ENCODE assay signal across 27 mouse cellular contexts in the genomic region with DNA sequence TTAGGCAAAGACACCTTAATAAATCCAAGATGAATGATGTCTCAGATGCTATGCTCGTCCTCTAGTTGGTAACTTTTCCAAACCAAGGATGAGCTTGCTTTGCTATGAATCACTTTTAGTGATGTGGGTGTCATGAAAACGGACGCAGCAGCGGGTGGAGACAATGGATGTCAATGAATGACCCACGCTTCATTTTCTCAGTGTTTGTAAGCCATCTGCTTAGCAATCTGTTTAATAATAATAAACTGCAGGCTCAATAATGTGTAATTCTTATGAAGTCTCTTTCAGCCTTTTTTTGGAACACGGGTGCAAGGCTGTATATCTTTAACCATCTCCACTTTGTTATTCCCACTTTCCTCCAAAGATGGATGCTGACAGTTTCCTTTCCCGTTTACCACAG.
A peak's percentile ranks its signal among the peaks of the same experiment; 100 is the strongest.
DNase-seq lines count a peak whose midpoint lies in the region; ATAC-seq and TF ChIP-seq lines count a peak whose summit lies in the region.
"Had no signal": no experiment of that assay in that cellular context is flagged by ENCODE, and none has a peak within 500 bp of the region (broad histone marks: within the 10 kb centered on the region; RNA-seq: fewer than 3 reads in every experiment).

No protein-coding gene starts in this region.

- no peak for TF ChIP-seq CTCF in hindbrain, postnatal 0 days (IDR thresholded peaks at IDR 0.05; ENCODE audit: low read depth)

- no peak for DNase-seq in forebrain, embryonic 14.5 days (ENCODE audit: low spot score)
- peak; percentile 4 for DNase-seq in hindbrain, embryonic 11.5 days (ENCODE audit: low spot score)
- DNase-seq in hindbrain, postnatal 0 days (ENCODE audit: low spot score): no peak
- no peak for DNase-seq in cerebellum, adult 11 months
- DNase-seq: adrenal gland, postnatal 14 days; cerebellum, adult 2 months; cerebellum, postnatal 14 days; gastrocnemius, adult 2 months; gastrocnemius, postnatal 36 days; heart, adult 2 months; kidney, adult 11 months; kidney, postnatal 14 days; lung, embryonic 14.5 days; lung, postnatal 14 days; retina, postnatal 1 day; thymus, adult 2 months; thymus, postnatal 36 days had no signal

- no peaks in the 10 kb centered on the region for H3K36me3 ChIP-seq in forebrain, embryonic 16.5 days (ENCODE audit: control insufficient read depth, insufficient read depth)
- no peaks in the 10 kb centered on the region for H3K36me3 ChIP-seq in forebrain, embryonic 14.5 days (ENCODE audit: control insufficient read depth, insufficient read depth, low read length)
- no peaks in the 10 kb centered on the region for H3K36me3 ChIP-seq in hindbrain, embryonic 11.5 days (ENCODE audit: control insufficient read depth, insufficient read depth, low read length)
- no peaks in the 10 kb centered on the region for H3K36me3 ChIP-seq in hindbrain, postnatal 0 days (ENCODE audit: insufficient read depth, low read length)
- no peaks in the 10 kb centered on the region for H3K36me3 ChIP-seq in neural tube, embryonic 12.5 days
- no peaks in the 10 kb centered on the region for H3K36me3 ChIP-seq in neural tube, embryonic 15.5 days
- H3K36me3 ChIP-seq: heart, embryonic 12.5 days; limb, embryonic 12.5 days; liver, embryonic 15.5 days; midbrain, embryonic 15.5 days had no signal

- no peak overlapping the region for H3K4me2 ChIP-seq in forebrain, embryonic 16.5 days (ENCODE audit: low read length)
- H3K4me2 ChIP-seq in forebrain, embryonic 14.5 days (ENCODE audit: low read length): no peak overlapping the region
- no peak overlapping the region for H3K4me2 ChIP-seq in hindbrain, embryonic 11.5 days (replicated peaks; ENCODE audit: low read depth, low read length)
- H3K4me2 ChIP-seq in hindbrain, postnatal 0 days (ENCODE audit: low read depth, low read length): no peak overlapping the region
- no peak overlapping the region for H3K4me2 ChIP-seq in neural tube, embryonic 12.5 days (replicated peaks)
- H3K4me2 ChIP-seq in neural tube, embryonic 15.5 days: no peak overlapping the region
- H3K4me2 ChIP-seq: heart, embryonic 12.5 days; limb, embryonic 12.5 days; liver, embryonic 15.5 days; lung, embryonic 14.5 days; midbrain, embryonic 15.5 days had no signal

- no peak overlapping the region for H3K9ac ChIP-seq in forebrain, embryonic 16.5 days (replicated peaks; ENCODE audit: low read depth, low read length)
- H3K9ac ChIP-seq in forebrain, embryonic 14.5 days (ENCODE audit: low read length): no peak overlapping the region
- no peak overlapping the region for H3K9ac ChIP-seq in hindbrain, embryonic 11.5 days (ENCODE audit: low read depth, low read length)
- H3K9ac ChIP-seq in hindbrain, postnatal 0 days (replicated peaks; ENCODE audit: low read length): no peak overlapping the region
- H3K9ac ChIP-seq in neural tube, embryonic 12.5 days: no peak overlapping the region
- no peak overlapping the region for H3K9ac ChIP-seq in neural tube, embryonic 15.5 days (replicated peaks)
- H3K9ac ChIP-seq: heart, embryonic 12.5 days; limb, embryonic 12.5 days; liver, embryonic 15.5 days; lung, embryonic 14.5 days; midbrain, embryonic 15.5 days had no signal

- 0 out of 2 replicates have a peak, but pooled peaks cover 2% of the 10 kb centered on the region for H3K4me1 ChIP-seq in forebrain, embryonic 16.5 days (replicated peaks; ENCODE audit: control insufficient read depth, insufficient read depth, low read length)
- H3K4me1 ChIP-seq in forebrain, embryonic 14.5 days (ENCODE audit: control insufficient read depth, insufficient read depth, low read length): no peaks in the 10 kb centered on the region
- 0 out of 2 replicates have a peak, but pooled peaks cover 2% of the 10 kb centered on the region for H3K4me1 ChIP-seq in hindbrain, embryonic 11.5 days (replicated peaks; ENCODE audit: control insufficient read depth, insufficient read depth, low read length)
- no peaks in the 10 kb centered on the region for H3K4me1 ChIP-seq in hindbrain, postnatal 0 days (ENCODE audit: insufficient read depth, low read length)
- H3K4me1 ChIP-seq in neural tube, embryonic 12.5 days: no peaks in the 10 kb centered on the region
- H3K4me1 ChIP-seq in neural tube, embryonic 15.5 days: no peaks in the 10 kb centered on the region
- H3K4me1 ChIP-seq: heart, embryonic 12.5 days; limb, embryonic 12.5 days; liver, embryonic 15.5 days; midbrain, embryonic 15.5 days had no signal

- 47% methylated on average over 7 of the region's 7 CpGs for WGBS in forebrain, embryonic 16.5 days
- WGBS in forebrain, embryonic 14.5 days: 75% methylated on average over 7 of the region's 7 CpGs
- 45% methylated on average over 7 of the region's 7 CpGs for WGBS in hindbrain, embryonic 11.5 days
- WGBS in hindbrain, postnatal 0 days: 43% methylated on average over 7 of the region's 7 CpGs
- 28% methylated on average over 7 of the region's 7 CpGs for WGBS in neural tube, embryonic 12.5 days
- WGBS in neural tube, embryonic 15.5 days: 21% methylated on average over 7 of the region's 7 CpGs

- H3K27ac ChIP-seq in forebrain, embryonic 16.5 days (ENCODE audit: low read length): peak overlapping the region; percentile 56
- no peak overlapping the region for H3K27ac ChIP-seq in forebrain, embryonic 14.5 days (ENCODE audit: low read depth, low read length)
- H3K27ac ChIP-seq in hindbrain, embryonic 11.5 days (ENCODE audit: low read depth, low read length): no peak overlapping the region
- H3K27ac ChIP-seq in hindbrain, postnatal 0 days: no peak overlapping the region
- H3K27ac ChIP-seq in neural tube, embryonic 12.5 days: no peak overlapping the region
- H3K27ac ChIP-seq in neural tube, embryonic 15.5 days (replicated peaks): no peak overlapping the region
- H3K27ac ChIP-seq: gastrocnemius, adult 2 months; heart, adult 2 months; left cerebral cortex, adult 2 months; limb, embryonic 12.5 days; liver, embryonic 15.5 days; midbrain, embryonic 15.5 days had no signal

- no peaks in the 10 kb centered on the region for H3K9me3 ChIP-seq in forebrain, embryonic 16.5 days (ENCODE audit: control insufficient read depth, low read length)
- no peaks in the 10 kb centered on the region for H3K9me3 ChIP-seq in forebrain, embryonic 14.5 days (replicated peaks; ENCODE audit: control insufficient read depth, low read length)
- no peaks in the 10 kb centered on the region for H3K9me3 ChIP-seq in hindbrain, embryonic 11.5 days (ENCODE audit: control insufficient read depth, low read length)
- no peaks in the 10 kb centered on the region for H3K9me3 ChIP-seq in hindbrain, postnatal 0 days (ENCODE audit: low read length)
- H3K9me3 ChIP-seq in neural tube, embryonic 12.5 days: no peaks in the 10 kb centered on the region
- H3K9me3 ChIP-seq in neural tube, embryonic 15.5 days (replicated peaks): no peaks in the 10 kb centered on the region
- H3K9me3 ChIP-seq: heart, embryonic 12.5 days; limb, embryonic 12.5 days; liver, embryonic 15.5 days; midbrain, embryonic 15.5 days had no signal

- no peaks in the 10 kb centered on the region for H3K27me3 ChIP-seq in forebrain, embryonic 16.5 days (replicated peaks; ENCODE audit: control insufficient read depth, insufficient read depth, low read length)
- H3K27me3 ChIP-seq in forebrain, embryonic 14.5 days (replicated peaks; ENCODE audit: control insufficient read depth, insufficient read depth, low read length): no peaks in the 10 kb centered on the region
- no peaks in the 10 kb centered on the region for H3K27me3 ChIP-seq in hindbrain, embryonic 11.5 days (ENCODE audit: control insufficient read depth, insufficient read depth, low read length)
- no peaks in the 10 kb centered on the region for H3K27me3 ChIP-seq in hindbrain, postnatal 0 days (ENCODE audit: insufficient read depth, low read length)
- H3K27me3 ChIP-seq in neural tube, embryonic 12.5 days (replicated peaks): no peaks in the 10 kb centered on the region
- no peaks in the 10 kb centered on the region for H3K27me3 ChIP-seq in neural tube, embryonic 15.5 days (replicated peaks)
- H3K27me3 ChIP-seq: heart, embryonic 12.5 days; limb, embryonic 12.5 days; liver, embryonic 15.5 days; midbrain, embryonic 15.5 days had no signal

- ATAC-seq in forebrain, embryonic 16.5 days: peak; percentile 59; the same call in 1 of the 2 replicates
- no peak for ATAC-seq in forebrain, embryonic 14.5 days
- 0 out of 2 replicates have a peak, but pooled peaks have one; percentile 26 for ATAC-seq in hindbrain, embryonic 11.5 days (ENCODE audit: low FRiP score)
- ATAC-seq in hindbrain, postnatal 0 days: no peak
- 0 out of 2 replicates have a peak, but pooled peaks have one; percentile 13 for ATAC-seq in neural tube, embryonic 12.5 days (ENCODE audit: low FRiP score, low read depth)
- no peak for ATAC-seq in neural tube, embryonic 15.5 days (ENCODE audit: low FRiP score)
- ATAC-seq: inflammation-experienced regulatory T-cells, adult 6 months; midbrain, embryonic 15.5 days; Patski had no signal

- no peak overlapping the region for H3K4me3 ChIP-seq in forebrain, embryonic 16.5 days (replicated peaks; ENCODE audit: low read length)
- no peak overlapping the region for H3K4me3 ChIP-seq in forebrain, embryonic 14.5 days (ENCODE audit: low read depth, low read length)
- no peak overlapping the region for H3K4me3 ChIP-seq in hindbrain, embryonic 11.5 days (ENCODE audit: low read depth, low read length)
- no peak overlapping the region for H3K4me3 ChIP-seq in hindbrain, postnatal 0 days (ENCODE audit: low read length)
- no peak overlapping the region for H3K4me3 ChIP-seq in neural tube, embryonic 12.5 days
- no peak overlapping the region for H3K4me3 ChIP-seq in neural tube, embryonic 15.5 days (replicated peaks)
- H3K4me3 ChIP-seq: gastrocnemius, adult 2 months; heart, adult 2 months; heart, embryonic 12.5 days; left cerebral cortex, adult 2 months; limb, embryonic 12.5 days; liver, embryonic 15.5 days; midbrain, embryonic 15.5 days had no signal

Comparison
In these comparisons a context has a peak if more than half of its experiments do, and no peak if none do; other contexts are left out.
1. ATAC-seq: peak in forebrain, embryonic 16.5 days (single experiment), hindbrain, embryonic 11.5 days (single experiment) and neural tube, embryonic 12.5 days (single experiment); none in forebrain, embryonic 14.5 days (single experiment), hindbrain, postnatal 0 days (single experiment) and neural tube, embryonic 15.5 days (single experiment).